Mouse (Mus musculus): ENCODE data around the gene Cdk6.
"Not testable (repeated sequence)": the region's sequence is repeated elsewhere in the genome, so short reads cannot be mapped to it uniquely, and the experiment has no call there.

- not testable (repeated sequence) for TF ChIP-seq CTCF (IDR thresholded peaks at IDR 0.05; ENCODE audit: control insufficient read depth, insufficient read depth, insufficient read length); CEBPB (IDR thresholded peaks at IDR 0.05; ENCODE audit: low read depth); USF1 (IDR thresholded peaks at IDR 0.05; ENCODE audit: low read depth); MYOG (IDR thresholded peaks at IDR 0.05; ENCODE audit: control insufficient read depth, extremely low read depth, insufficient read length)
These were observed 10.6 kb downstream of the Cdk6 start for GRCm38 (mm10) chr5:3351836-3352235.
